Mouse (Mus musculus): ENCODE measurements around the gene Tnnt3. TPM values are rescaled to one million over a fixed set of nuclear protein-coding genes. Genes with fewer than 3 reads are reported as not detected.

Tnnt3 gene
- polyA plus RNA-seq, 1 experiment from 2014 or later: 0.42 TPM

DNA sequence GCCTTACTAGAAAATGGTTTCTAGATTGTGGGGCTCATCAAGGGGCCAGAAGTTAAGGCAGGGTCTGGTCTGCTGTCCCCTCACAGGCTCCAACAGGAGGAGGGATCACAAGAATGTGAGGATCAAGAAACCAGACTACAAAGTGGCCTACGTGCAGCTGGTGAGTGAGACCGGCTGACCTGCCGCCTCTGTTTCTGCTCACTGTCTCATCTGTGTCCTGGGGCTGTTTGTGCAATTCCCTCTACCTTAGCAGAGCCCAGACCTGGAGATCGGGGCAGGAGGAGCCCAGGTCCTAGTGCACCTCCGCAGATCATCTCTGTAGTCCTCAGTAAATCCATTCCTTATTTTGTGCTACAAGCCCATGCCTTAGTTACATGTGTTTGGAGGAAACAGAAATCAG lies 38.5 kb downstream of the Tnnt3 start:
- DNase-seq (ENCODE audit: low spot score) (no peak), ATAC-seq (no peak)
- peaks cover 11% of the 10 kb centered on the region for H3K36me3 ChIP-seq (ENCODE audit: control insufficient read depth, insufficient read depth, low read length)
- H3K27me3 ChIP-seq (replicated peaks; ENCODE audit: control insufficient read depth, insufficient read depth, low read length): no peaks in the 10 kb centered on the region
- H3K4me3 ChIP-seq (ENCODE audit: low read depth, low read length): no peak overlapping the region
- WGBS: 62% methylated on average over 5 of the region's 5 CpGs
- H3K27ac ChIP-seq (ENCODE audit: low read depth, low read length): no peak overlapping the region
- H3K9ac ChIP-seq (ENCODE audit: low read length): no peak overlapping the region
- H3K4me2 ChIP-seq (ENCODE audit: low read length): no peak overlapping the region
- H3K9me3 ChIP-seq (replicated peaks; ENCODE audit: control insufficient read depth, low read length): no peaks in the 10 kb centered on the region
- H3K4me1 ChIP-seq (ENCODE audit: control insufficient read depth, insufficient read depth, low read length): peaks cover 13% of the 10 kb centered on the region

DNA sequence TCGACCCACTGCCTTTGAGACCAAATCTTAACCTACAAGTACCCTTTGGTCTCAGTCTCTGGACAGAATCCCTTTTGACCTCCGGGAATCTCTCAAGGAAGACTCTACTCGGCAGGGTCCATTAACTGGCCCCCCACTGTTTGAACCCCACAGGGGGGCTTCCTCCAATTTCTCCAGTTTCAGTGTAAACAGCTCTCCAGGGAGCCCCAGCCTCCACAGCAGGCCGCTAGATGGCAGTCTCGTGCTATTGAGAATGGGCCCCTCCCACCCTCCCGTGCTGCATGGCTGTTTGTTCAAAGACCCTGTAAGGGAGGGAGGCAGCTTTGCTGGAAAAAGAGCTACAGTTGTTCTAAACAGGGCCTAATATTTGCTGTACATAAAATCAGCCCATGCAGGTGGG lies 39.2 kb downstream of the Tnnt3 start:
- ATAC-seq (peak; percentile 71), DNase-seq (ENCODE audit: low spot score) (peak; percentile 85)
- Histone ChIP-seq H3K4me3 (ENCODE audit: low read depth, low read length) (no peak overlapping the region), H3K4me1 (ENCODE audit: control insufficient read depth, insufficient read depth, low read length) (peaks cover 16% of the 10 kb centered on the region), H3K9ac (ENCODE audit: low read length) (0 out of 2 replicates have a peak overlapping the region, but pooled peaks have one; percentile 21), H3K4me2 (ENCODE audit: low read length) (no peak overlapping the region), H3K27ac (ENCODE audit: low read depth, low read length) (no peak overlapping the region), H3K9me3 (replicated peaks; ENCODE audit: control insufficient read depth, low read length) (no peaks in the 10 kb centered on the region), H3K36me3 (ENCODE audit: control insufficient read depth, insufficient read depth, low read length) (peaks cover 11% of the 10 kb centered on the region), H3K27me3 (replicated peaks; ENCODE audit: control insufficient read depth, insufficient read depth, low read length) (no peaks in the 10 kb centered on the region)
- 3% methylated on average over 6 of the region's 6 CpGs for WGBS

DNA sequence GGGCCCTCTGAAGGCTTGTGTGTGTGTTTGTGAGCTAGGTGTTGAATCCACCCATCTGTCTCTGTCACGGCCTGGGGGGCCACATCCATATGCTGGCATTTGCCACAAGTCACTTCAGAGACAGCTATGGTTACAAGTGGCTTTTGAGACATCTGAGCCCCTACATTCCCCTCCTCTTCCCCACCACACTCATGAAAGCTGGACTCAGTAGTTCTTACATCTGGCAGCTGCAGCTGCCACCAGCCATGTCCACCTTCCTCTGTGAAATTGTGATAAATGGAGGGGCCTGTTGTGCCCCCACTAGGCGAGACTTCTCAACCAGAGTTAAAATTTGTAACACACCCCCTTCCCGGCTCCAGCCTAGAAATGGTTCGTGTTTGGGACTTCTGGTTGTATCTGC lies 39.7 kb downstream of the Tnnt3 start:
- Histone ChIP-seq H3K4me3 (ENCODE audit: low read depth, low read length) (no peak overlapping the region), H3K9ac (ENCODE audit: low read length) (peak overlapping the region; percentile 21; the same call in 1 of the 2 replicates), H3K27ac (ENCODE audit: low read depth, low read length) (no peak overlapping the region), H3K27me3 (replicated peaks; ENCODE audit: control insufficient read depth, insufficient read depth, low read length) (no peaks in the 10 kb centered on the region), H3K36me3 (ENCODE audit: control insufficient read depth, insufficient read depth, low read length) (peaks cover 11% of the 10 kb centered on the region), H3K9me3 (replicated peaks; ENCODE audit: control insufficient read depth, low read length) (no peaks in the 10 kb centered on the region), H3K4me1 (ENCODE audit: control insufficient read depth, insufficient read depth, low read length) (peaks cover 16% of the 10 kb centered on the region), H3K4me2 (ENCODE audit: low read length) (no peak overlapping the region)
- WGBS: 26% methylated on average over 4 of the region's 4 CpGs
- ATAC-seq (0 out of 2 replicates have a peak, but pooled peaks have one; percentile 8), DNase-seq (ENCODE audit: low spot score) (no peak)

DNA sequence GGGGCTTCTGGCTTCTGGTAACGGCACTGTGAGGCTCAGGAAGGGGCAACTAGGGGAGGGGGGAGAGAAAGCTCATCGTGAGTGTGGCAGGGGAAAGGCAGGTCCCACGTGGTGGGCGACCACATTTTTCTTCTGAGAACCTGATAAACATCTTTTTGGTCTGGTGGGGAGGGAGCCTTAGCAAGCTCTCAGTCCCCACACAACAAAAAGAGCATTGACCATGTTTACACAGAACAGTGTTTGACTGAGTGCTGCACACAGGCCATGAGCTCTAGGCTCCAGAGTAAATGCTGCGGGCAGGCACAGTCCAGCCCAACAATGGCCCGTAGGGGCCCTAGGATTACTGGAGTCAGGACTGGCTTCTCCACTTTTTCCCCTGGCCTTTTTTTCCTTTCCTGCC lies 40.1 kb downstream of the Tnnt3 start:
- Histone ChIP-seq H3K36me3 (ENCODE audit: control insufficient read depth, insufficient read depth, low read length) (peaks cover 11% of the 10 kb centered on the region), H3K4me1 (ENCODE audit: control insufficient read depth, insufficient read depth, low read length) (peaks cover 13% of the 10 kb centered on the region), H3K27me3 (replicated peaks; ENCODE audit: control insufficient read depth, insufficient read depth, low read length) (no peaks in the 10 kb centered on the region), H3K4me2 (ENCODE audit: low read length) (no peak overlapping the region), H3K9ac (ENCODE audit: low read length) (peak overlapping the region; percentile 21; the same call in 1 of the 2 replicates), H3K4me3 (ENCODE audit: low read depth, low read length) (no peak overlapping the region), H3K27ac (ENCODE audit: low read depth, low read length) (no peak overlapping the region), H3K9me3 (replicated peaks; ENCODE audit: control insufficient read depth, low read length) (no peaks in the 10 kb centered on the region)
- ATAC-seq (no peak), DNase-seq (ENCODE audit: low spot score) (no peak)
- WGBS: 23% methylated on average over 6 of the region's 6 CpGs

DNA sequence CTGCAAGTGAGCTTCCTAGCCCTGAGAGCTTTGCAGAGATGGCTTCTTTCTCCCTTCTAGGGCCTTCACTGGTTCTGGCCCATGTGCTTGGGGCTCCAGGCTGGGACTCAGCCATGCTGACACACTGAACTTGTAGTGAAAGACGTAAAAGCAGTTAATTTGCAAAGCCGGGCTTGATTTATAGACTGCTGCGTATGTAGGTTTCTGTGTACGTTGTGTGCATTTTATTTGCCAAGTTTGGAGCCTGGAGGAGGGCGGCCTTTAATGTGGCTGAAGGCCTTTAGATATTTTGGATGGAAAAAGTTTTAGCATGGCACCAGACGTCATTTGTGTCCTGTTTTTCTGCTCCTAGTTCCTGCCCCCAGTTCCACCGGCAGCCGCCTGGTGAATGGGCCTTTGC lies 41.2 kb downstream of the Tnnt3 start:
- H3K27me3 ChIP-seq (replicated peaks; ENCODE audit: control insufficient read depth, insufficient read depth, low read length): no peaks in the 10 kb centered on the region
- H3K27ac ChIP-seq (ENCODE audit: low read depth, low read length): no peak overlapping the region
- 66% methylated on average over 8 of the region's 8 CpGs for WGBS
- H3K4me2 ChIP-seq (ENCODE audit: low read length): no peak overlapping the region
- no peak for DNase-seq (ENCODE audit: low spot score)
- peaks cover 13% of the 10 kb centered on the region for H3K4me1 ChIP-seq (ENCODE audit: control insufficient read depth, insufficient read depth, low read length)
- peaks cover 11% of the 10 kb centered on the region for H3K36me3 ChIP-seq (ENCODE audit: control insufficient read depth, insufficient read depth, low read length)
- H3K9ac ChIP-seq (ENCODE audit: low read length): no peak overlapping the region
- no peaks in the 10 kb centered on the region for H3K9me3 ChIP-seq (replicated peaks; ENCODE audit: control insufficient read depth, low read length)
- no peak for ATAC-seq
- no peak overlapping the region for H3K4me3 ChIP-seq (ENCODE audit: low read depth, low read length)

DNA sequence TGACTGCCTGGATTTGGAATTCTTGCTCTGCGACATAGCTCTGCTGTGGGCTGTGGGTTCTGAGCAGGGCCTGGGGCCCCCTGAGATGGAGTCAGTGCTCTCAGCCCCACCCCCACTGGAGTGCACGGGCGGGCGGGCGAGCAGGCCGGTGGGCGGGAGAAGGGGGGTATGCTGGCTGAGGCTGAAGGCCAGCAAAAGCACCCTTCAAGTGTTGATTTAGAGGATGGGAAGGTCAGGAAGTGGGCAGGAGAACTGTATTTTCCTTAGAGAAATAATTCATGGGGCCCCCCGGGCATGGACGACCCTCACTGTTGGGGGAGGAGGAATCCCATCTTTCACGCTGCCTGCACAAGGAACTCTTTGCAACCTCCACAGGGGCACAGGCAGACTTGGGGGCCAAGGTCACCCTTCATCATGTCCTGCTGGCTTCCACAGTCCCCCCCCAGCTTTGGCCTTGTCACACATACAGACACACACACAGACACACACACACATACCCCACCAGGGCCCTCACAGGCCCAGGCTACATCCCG lies 44.2 kb downstream of the Tnnt3 start:
- Histone ChIP-seq H3K9ac (ENCODE audit: low read length) (no peak overlapping the region), H3K27me3 (replicated peaks; ENCODE audit: control insufficient read depth, insufficient read depth, low read length) (no peaks in the 10 kb centered on the region), H3K9me3 (replicated peaks; ENCODE audit: control insufficient read depth, low read length) (no peaks in the 10 kb centered on the region), H3K4me1 (ENCODE audit: control insufficient read depth, insufficient read depth, low read length) (peaks cover 13% of the 10 kb centered on the region), H3K4me3 (ENCODE audit: low read depth, low read length) (no peak overlapping the region), H3K36me3 (ENCODE audit: control insufficient read depth, insufficient read depth, low read length) (peaks cover 8% of the 10 kb centered on the region; the same call in 1 of the 2 replicates), H3K4me2 (ENCODE audit: low read length) (no peak overlapping the region), H3K27ac (ENCODE audit: low read depth, low read length) (no peak overlapping the region)
- no peak for ATAC-seq
- no peak for DNase-seq (ENCODE audit: low spot score)
- WGBS: 35% methylated on average over 11 of the region's 11 CpGs

DNA sequence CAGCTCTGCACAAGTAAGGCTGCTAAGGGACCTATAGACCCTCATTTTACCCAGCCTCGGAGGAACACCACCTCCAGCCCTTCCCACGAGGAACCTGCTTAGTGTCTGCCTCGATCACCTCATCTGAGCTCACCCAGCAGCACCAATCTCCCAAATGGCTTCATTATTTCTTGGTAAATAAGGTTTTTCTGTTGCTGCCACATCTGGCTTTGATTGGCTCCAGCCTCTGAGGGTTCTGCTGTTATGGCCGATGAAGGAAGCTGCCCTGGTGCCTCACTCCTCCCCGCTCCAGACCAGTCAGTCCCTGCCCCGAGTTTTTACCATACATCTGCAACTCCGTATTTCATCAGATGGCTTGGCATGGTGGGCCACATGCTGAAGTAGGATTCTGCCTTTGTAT lies 47.3 kb downstream of the Tnnt3 start:
- Histone ChIP-seq H3K4me2 (ENCODE audit: low read length) (no peak overlapping the region), H3K27me3 (replicated peaks; ENCODE audit: control insufficient read depth, insufficient read depth, low read length) (no peaks in the 10 kb centered on the region)
- WGBS: 83% methylated on average over 7 of the region's 7 CpGs

DNA sequence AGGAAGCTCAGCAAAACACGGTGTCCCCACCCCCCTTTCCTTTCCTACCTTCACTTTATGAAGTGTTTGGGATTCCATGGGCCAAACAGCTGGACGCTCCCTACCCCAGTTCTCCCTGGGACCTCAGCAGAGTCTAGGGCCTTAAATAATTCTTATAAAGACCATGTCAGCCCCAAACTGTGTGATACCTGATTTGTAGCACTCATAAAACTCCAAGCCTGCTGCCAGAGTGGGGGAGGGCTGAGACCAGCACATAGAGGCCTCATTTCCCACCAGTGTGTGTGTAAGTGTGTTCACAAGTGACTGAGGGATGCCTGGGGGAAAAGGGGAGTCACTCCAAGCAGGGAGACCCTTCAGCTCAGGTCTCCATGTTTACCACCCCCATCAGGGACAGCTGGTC lies 49.2 kb downstream of the Tnnt3 start:
- no peak overlapping the region for H3K9ac ChIP-seq (ENCODE audit: low read length)
- no peak for ATAC-seq
- no peak overlapping the region for H3K4me3 ChIP-seq (ENCODE audit: low read depth, low read length)
- no peaks in the 10 kb centered on the region for H3K9me3 ChIP-seq (replicated peaks; ENCODE audit: control insufficient read depth, low read length)
- DNase-seq (ENCODE audit: low spot score): no peak
- H3K27ac ChIP-seq (ENCODE audit: low read depth, low read length): no peak overlapping the region
- H3K36me3 ChIP-seq (ENCODE audit: control insufficient read depth, insufficient read depth, low read length): no peaks in the 10 kb centered on the region
- H3K4me1 ChIP-seq (ENCODE audit: control insufficient read depth, insufficient read depth, low read length): peaks cover under 1% of the 10 kb centered on the region; the same call in 1 of the 2 replicates
- 49% methylated on average over 2 of the region's 2 CpGs for WGBS
- H3K27me3 ChIP-seq (replicated peaks; ENCODE audit: control insufficient read depth, insufficient read depth, low read length): no peaks in the 10 kb centered on the region
- H3K4me2 ChIP-seq (ENCODE audit: low read length): no peak overlapping the region

More for the DNA sequence above, 47.3 kb downstream of the Tnnt3 start:
- no peak overlapping the region for H3K27ac ChIP-seq (ENCODE audit: low read depth, low read length)
- peaks cover 5% of the 10 kb centered on the region; the same call in 1 of the 2 replicates for H3K36me3 ChIP-seq (ENCODE audit: control insufficient read depth, insufficient read depth, low read length)
- ATAC-seq (no peak), DNase-seq (ENCODE audit: low spot score) (no peak)
- peaks cover 4% of the 10 kb centered on the region; the same call in 1 of the 2 replicates for H3K4me1 ChIP-seq (ENCODE audit: control insufficient read depth, insufficient read depth, low read length)
- no peaks in the 10 kb centered on the region for H3K9me3 ChIP-seq (replicated peaks; ENCODE audit: control insufficient read depth, low read length)
- H3K9ac ChIP-seq (ENCODE audit: low read length): no peak overlapping the region
- no peak overlapping the region for H3K4me3 ChIP-seq (ENCODE audit: low read depth, low read length)

DNA sequence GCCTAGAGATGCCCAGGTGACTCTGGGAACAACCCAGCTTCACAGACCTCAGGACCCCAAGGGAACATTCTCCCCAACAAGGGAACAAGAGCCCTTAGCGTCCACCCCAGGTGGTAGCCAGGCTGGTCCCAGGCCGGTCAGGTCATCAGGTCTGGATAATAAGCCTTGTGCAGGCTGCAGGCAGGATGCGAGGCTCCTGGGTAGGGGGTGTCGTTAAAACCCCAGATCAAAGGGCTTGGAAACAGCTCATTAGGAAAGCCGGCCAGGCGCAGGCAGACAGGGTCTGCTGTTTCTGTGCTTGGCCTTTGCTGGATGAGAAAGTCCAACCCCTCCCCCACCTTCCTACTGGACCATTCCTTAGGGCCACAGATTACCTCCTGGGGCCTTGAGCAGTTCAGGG lies 50.1 kb downstream of the Tnnt3 start:
- 13% methylated on average over 6 of the region's 6 CpGs for WGBS
- H3K9me3 ChIP-seq (replicated peaks; ENCODE audit: control insufficient read depth, low read length): no peaks in the 10 kb centered on the region
- H3K27ac ChIP-seq (ENCODE audit: low read depth, low read length): no peak overlapping the region
- no peak overlapping the region for H3K4me2 ChIP-seq (ENCODE audit: low read length)
- H3K4me1 ChIP-seq (ENCODE audit: control insufficient read depth, insufficient read depth, low read length): no peaks in the 10 kb centered on the region; the same call in 1 of the 2 replicates
- H3K27me3 ChIP-seq (replicated peaks; ENCODE audit: control insufficient read depth, insufficient read depth, low read length): no peaks in the 10 kb centered on the region
- no peak overlapping the region for H3K4me3 ChIP-seq (ENCODE audit: low read depth, low read length)
- H3K9ac ChIP-seq (ENCODE audit: low read length): no peak overlapping the region
- DNase-seq (ENCODE audit: low spot score) (no peak), ATAC-seq (no peak)
- no peaks in the 10 kb centered on the region for H3K36me3 ChIP-seq (ENCODE audit: control insufficient read depth, insufficient read depth, low read length)

All from forebrain, embryonic 14.5 days (tissue).